Mouse (Mus musculus): ENCODE data around the gene Atp6v1g3.

The Atp6v1g3 gene

GRCm38 (mm10) chr1:138273438-138273837 lies at the start of gene Atp6v1g3:
TSS of gene Atp6v1g3 (plus strand) at chr1:138273738.
- DNase-seq (ENCODE audit: low spot score in 2 of 2) = no peak

DNA sequence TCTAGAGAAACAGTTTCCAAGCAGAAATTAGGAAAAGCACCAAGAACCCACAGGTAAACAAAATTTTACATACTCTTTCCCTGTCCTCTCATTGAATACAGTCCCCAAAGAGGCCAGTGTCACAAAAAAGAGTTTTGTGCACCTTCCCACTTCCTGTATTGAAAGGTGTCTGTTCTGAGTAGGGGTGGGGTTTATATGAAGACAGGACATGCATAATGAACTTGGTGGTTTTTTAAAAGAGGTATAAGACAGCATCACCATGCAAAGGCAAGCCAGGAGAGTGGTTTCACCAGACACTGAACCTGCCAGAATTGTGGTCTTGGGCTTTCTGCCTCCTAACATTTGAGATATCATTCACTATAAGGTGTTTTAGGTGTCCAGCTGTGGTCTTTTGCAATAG lies 40.5 kb upstream of the Atp6v1g3 start:
- DNase-seq (ENCODE audit: low spot score in 2 of 2) = no peak

DNA sequence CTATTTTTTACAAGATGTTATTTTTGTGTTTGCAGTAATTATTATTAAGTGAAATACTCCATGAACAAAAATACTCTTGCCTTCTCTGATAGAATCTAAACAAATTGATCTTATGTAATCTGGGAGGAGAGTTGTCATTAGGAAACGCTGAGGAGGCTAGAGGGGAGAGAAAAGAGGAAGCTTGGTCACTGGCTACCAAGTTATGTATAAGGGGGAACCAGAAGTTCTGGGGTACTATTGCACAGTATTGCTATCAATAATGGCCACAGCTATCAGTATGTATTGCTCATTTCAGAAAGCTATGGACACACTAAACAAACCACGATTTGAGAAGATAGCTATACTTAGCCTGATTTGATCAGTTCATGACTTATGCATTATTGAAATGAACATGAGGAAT lies 36.3 kb upstream of the Atp6v1g3 start:
- DNase-seq (ENCODE audit: low spot score in 2 of 2) = no peak

GRCm38 (mm10) chr1:138243947-138244346 lies 29.6 kb upstream of the Atp6v1g3 start:
- no peak for DNase-seq (ENCODE audit: low spot score in 2 of 2)

DNA sequence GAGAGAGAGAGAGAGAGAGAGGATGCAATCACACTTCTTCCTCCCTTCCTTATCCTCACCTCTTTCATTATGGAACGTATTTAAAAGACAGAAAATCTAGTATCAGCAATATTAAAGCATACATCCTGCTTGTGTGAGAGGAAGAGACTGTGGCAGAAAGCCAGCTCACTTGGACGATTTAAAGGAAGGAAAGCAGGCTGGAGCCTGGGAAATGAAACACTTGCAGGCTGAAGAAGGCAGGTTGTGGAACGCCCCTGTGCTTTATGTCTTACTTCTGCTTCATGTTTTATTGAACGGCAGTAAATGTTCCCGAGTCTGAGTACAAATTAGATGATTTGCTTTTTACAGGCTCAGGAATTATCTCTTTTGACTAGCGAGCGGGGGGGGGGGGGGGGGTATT lies 29.1 kb upstream of the Atp6v1g3 start:
- DNase-seq (ENCODE audit: low spot score in 2 of 2) = no peak

GRCm38 (mm10) chr1:138245103-138245502 lies 28.4 kb upstream of the Atp6v1g3 start:
- no peak for DNase-seq (ENCODE audit: low spot score in 2 of 2)

- no peak for DNase-seq (ENCODE audit: low spot score in 2 of 2)
Measured at GRCm38 (mm10) chr1:138245533-138245932, 28.0 kb upstream of the Atp6v1g3 start.

GRCm38 (mm10) chr1:138246438-138247164 lies 26.9 kb upstream of the Atp6v1g3 start:
- DNase-seq (ENCODE audit: low spot score in 2 of 2) = no peak

- no peak for DNase-seq (ENCODE audit: low spot score in 2 of 2)
Measured at GRCm38 (mm10) chr1:138247699-138248483, 25.6 kb upstream of the Atp6v1g3 start.

DNA sequence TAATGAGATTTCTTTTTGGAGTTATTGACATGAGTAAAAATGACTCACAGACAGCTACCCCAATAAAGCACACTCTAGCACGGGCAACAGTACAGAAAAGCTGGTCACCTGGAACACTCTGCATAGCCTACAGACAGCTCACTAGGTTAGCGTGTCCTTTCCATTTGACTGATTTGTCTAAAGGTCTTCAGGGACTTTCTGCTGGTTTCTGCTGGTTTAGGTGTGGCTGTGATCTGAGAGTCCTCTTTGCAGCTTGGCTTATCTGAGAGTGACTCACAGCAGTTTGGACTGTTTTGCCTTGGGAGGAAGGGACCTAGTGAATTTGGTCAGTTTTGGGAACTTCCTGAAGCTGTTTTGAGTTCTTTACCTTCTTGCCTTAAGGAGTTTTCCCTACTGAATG lies 24.8 kb upstream of the Atp6v1g3 start:
- no peak for DNase-seq (ENCODE audit: low spot score in 2 of 2)

- DNase-seq (ENCODE audit: low spot score in 2 of 2) = no peak
Measured at GRCm38 (mm10) chr1:138250951-138251350, 22.6 kb upstream of the Atp6v1g3 start.

DNA sequence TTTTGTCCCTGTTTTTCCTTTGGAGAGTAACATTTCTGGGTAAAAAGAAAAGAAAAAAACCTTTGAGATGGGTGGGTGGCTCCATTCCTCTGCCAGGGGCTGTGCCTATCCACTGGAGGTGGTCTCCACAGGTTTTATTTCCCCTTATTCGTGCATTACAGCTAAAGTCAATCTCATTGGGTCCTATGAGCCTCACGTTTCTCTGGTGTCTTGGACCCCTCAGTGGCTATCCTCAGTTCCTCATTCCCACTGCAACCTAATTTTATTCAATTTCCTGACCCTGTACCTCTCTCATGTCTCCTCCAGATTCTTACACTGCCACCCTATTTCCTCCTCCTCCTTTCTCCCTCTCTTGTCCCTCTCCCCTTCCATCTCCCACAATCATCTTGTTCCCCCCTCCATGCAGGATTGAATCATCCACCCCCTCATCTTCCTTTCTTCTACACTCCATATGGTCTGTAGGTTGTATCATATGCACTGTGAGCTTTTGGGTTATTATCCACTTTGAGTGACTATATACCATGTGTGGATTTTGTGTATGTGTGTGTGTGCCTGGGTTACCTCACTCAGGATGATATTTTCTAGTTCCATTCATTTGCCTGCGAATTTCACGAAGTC lies 17.3 kb upstream of the Atp6v1g3 start:
- no peak for DNase-seq (ENCODE audit: low spot score in 2 of 2)

GRCm38 (mm10) chr1:138258758-138259157 lies 14.8 kb upstream of the Atp6v1g3 start:
- DNase-seq (ENCODE audit: low spot score in 2 of 2) = no peak

- no peak for DNase-seq (ENCODE audit: low spot score in 2 of 2)
Measured at GRCm38 (mm10) chr1:138261520-138261919, 12.0 kb upstream of the Atp6v1g3 start.

- DNase-seq (ENCODE audit: low spot score in 2 of 2) = no peak
Measured at GRCm38 (mm10) chr1:138262408-138262807, 11.1 kb upstream of the Atp6v1g3 start.

DNA sequence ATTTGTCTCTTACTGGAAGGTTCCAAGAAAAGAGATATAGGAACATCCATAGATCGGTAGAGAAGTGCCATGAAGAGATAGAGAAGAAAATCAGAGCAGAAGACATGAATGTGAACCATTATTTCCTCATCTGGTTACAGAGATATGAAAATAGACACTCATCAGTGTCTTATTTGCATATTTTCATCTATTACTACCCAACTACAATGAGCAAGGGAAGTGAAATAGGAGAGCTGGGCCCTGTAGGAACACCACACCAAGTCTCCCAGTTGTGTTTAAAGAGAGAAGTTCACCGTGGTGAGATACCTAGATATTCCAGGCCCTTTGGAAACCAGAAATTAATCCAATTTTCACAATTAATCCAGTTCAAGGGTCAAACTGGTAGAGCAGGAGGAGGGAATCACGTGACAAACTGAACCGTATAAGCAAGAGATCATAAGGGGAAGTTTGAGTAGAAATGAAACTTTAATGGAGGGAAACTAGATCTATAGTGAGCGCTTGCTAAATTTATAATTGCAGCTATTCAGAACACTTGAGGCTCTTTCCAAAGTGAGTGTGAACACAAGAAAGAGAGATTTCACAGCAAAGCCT lies 6.0 kb upstream of the Atp6v1g3 start:
- no peak for DNase-seq (ENCODE audit: low spot score in 2 of 2)

DNA sequence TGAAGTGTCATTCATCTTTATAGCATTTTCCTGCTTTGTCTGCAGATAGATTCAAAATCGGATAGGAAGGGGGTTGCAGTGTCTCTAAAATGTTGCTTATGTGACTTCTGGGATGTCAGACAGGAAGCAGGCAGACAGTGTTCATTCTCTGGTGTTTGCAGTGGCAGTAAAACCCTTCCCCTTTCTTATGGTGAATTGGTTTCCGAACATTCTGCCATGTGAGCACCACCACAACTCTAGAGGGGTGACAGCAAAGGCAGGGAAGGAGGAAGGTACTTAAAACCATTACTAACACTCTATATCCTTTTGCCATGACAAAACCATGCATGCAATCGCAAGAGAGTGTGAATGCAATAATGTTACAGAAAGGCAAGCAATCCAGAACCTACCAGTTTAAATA lies 1.4 kb downstream of the Atp6v1g3 start:
- no peak for DNase-seq (ENCODE audit: low spot score in 2 of 2)

- DNase-seq (ENCODE audit: low spot score in 2 of 2) = no peak
Measured at GRCm38 (mm10) chr1:138275859-138276258, 2.3 kb downstream of the Atp6v1g3 start.

GRCm38 (mm10) chr1:138281139-138281538 lies 7.6 kb downstream of the Atp6v1g3 start:
- DNase-seq (ENCODE audit: low spot score in 2 of 2) = no peak

GRCm38 (mm10) chr1:138282413-138283141 lies 9.0 kb downstream of the Atp6v1g3 start:
- DNase-seq (ENCODE audit: low spot score in 2 of 2) = no peak

DNA sequence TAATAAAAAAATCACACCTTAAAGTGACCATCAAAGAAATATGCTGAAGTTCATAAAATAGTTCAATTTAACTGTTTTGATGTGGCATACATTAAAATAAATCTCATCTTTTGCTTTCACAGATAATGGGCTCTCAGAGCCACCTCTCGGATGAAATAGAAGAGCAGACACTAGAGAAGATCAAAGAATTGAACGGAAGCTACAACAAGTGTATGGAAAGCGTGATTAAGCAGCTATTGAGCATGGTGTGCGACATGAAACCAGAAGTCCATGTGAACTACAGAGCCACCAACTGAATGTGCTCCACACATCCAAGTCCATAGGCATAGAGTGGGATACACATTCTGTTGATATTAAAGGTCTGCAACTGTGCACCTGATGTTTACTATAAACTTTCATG lies 14.1 kb downstream of the Atp6v1g3 start:
- no peak for DNase-seq (ENCODE audit: low spot score in 2 of 2)

- DNase-seq (ENCODE audit: low spot score in 2 of 2) = no peak
Measured at GRCm38 (mm10) chr1:138288721-138289120, 15.2 kb downstream of the Atp6v1g3 start.

All from urinary bladder, postnatal 4 days (tissue).